Mouse (Mus musculus): Measurements from ENCODE around the gene Synpo2l.
"Not testable (repeated sequence)": the region's sequence is repeated elsewhere in the genome, so short reads cannot be mapped to it uniquely, and the experiment has no call there.

Synpo2l gene

GRCm38 (mm10) chr14:20640644-20641437 is 27.3 kb downstream of the Synpo2l start, which contains the start of gene Usp54:
Gene Usp54 (minus strand): TSS chr14:20641063.
- peak; percentile 99 for DNase-seq (ENCODE audit: low spot score)

GRCm38 (mm10) chr14:20639918-20640619 is 28.1 kb downstream of the Synpo2l start:
- no peak for DNase-seq (ENCODE audit: low spot score)

- DNase-seq (ENCODE audit: low spot score): no peak
Observed at GRCm38 (mm10) chr14:20638702-20639101, 29.5 kb downstream of the Synpo2l start.

- no peak for DNase-seq (ENCODE audit: low spot score)
Observed at GRCm38 (mm10) chr14:20637818-20638574, 30.2 kb downstream of the Synpo2l start.

DNA sequence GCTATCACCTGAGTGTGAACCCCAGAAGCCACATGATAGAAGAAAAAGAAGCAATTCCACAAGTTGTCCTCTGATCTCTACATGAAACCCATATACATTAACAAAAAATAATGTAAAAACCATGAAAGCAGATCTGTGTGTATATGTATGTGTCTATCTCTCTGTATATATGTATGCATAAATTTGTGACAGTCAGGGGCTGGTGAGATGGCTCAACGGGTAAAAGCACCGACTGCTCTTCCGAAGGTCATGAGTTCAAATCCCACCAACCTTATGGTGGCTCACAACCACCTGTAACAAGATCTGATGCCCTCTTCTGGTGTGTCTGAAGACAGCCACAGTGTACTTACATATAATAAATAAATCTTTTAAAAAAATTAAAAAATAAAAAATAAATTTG is 31.2 kb downstream of the Synpo2l start:
- DNase-seq (ENCODE audit: low spot score): not testable (repeated sequence)

GRCm38 (mm10) chr14:20635546-20635945 is 32.6 kb downstream of the Synpo2l start:
- DNase-seq (ENCODE audit: low spot score): no peak

GRCm38 (mm10) chr14:20631253-20631652 is 36.9 kb downstream of the Synpo2l start:
- DNase-seq (ENCODE audit: low spot score): no peak

DNA sequence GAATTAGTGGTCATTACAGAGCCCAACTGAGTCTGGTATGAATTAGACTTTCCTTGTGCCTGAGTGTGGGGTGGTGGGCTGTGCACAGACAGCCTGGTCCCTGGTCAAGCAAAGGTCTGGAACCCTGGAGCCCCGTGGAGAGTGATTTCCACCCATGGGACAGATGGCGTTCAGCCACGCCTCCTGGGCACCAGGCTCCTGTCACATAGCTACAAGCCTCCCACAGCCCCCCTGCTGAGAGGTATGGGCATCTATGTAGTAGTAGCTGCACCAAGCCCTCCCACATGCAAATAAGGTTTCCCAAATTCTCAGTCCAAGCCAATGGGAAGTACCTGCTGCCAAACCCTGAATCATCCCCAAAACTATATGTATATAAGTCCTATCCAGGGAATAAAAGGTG is 41.2 kb downstream of the Synpo2l start:
- no peak for DNase-seq (ENCODE audit: low spot score)

GRCm38 (mm10) chr14:20626447-20626846 is 41.7 kb downstream of the Synpo2l start:
- no peak for DNase-seq (ENCODE audit: low spot score)

GRCm38 (mm10) chr14:20622907-20623306 is 45.2 kb downstream of the Synpo2l start:
- no peak for DNase-seq (ENCODE audit: low spot score)

DNA sequence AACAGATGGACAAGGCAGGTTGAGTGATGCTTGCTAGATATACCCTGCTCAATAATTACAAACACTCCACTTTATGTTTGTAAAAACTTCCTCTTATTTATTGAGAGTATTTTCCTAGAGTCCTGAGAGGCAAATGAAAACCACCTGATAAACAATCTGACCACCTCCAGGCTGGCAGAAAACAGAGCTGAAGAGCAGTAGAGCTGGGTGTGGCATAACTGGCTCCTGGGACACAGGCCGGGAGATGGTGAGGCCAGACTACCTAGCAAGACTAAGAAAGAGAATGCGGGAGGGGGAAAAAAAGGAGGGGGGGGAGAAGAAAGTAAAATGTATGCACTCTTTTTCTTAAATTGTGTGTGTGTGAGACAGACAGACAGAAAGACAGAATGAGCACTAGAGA is 45.7 kb downstream of the Synpo2l start:
- DNase-seq (ENCODE audit: low spot score): no peak

- DNase-seq (ENCODE audit: low spot score): no peak
Observed at GRCm38 (mm10) chr14:20621903-20622302, 46.3 kb downstream of the Synpo2l start.

DNA sequence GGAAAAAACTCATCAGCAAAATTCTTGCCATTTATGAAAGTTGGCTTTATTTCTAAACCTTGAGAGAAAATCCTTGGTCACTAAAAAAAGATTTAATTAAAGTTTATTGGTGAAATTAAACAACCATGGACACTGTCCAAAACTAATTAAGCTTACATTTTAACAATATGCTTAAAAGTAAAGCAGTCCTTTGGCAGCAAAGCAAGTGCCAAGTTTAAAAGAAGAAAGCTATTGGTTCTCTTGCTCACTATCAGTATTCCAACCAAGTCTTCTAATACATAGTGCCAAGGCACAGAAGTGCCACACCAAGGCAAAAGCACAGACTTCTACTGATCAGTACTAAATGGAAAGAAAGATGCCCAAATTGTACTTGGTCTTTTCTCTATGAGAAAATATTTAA is 49.0 kb downstream of the Synpo2l start:
- no peak for DNase-seq (ENCODE audit: low spot score)

GRCm38 (mm10) chr14:20618211-20618610 is 49.9 kb downstream of the Synpo2l start:
- DNase-seq (ENCODE audit: low spot score): no peak

DNA sequence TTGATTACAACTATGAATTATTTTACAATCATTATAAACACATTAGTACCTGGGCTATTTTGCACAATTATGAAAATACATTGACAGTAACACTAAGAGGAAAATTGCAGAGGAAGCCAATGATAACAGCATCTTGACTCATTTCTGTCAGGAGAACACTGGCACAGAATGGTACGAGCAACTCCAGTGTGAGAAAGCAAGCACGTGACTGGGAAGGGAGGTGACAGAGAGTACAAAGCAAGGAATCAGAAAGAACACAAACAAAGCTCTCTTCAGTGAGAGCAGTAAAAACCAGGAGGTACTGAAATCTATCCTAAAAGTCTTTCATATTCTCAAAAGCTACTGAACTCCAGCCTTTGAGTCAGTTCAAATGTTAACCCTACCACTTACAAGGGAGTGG is 51.7 kb downstream of the Synpo2l start:
- no peak for DNase-seq (ENCODE audit: low spot score)

- no peak for DNase-seq (ENCODE audit: low spot score)
Observed at GRCm38 (mm10) chr14:20615075-20615474, 53.1 kb downstream of the Synpo2l start.

- no peak for DNase-seq (ENCODE audit: low spot score)
Observed at GRCm38 (mm10) chr14:20612820-20613219, 55.3 kb downstream of the Synpo2l start.

GRCm38 (mm10) chr14:20610146-20610545 is 58.0 kb downstream of the Synpo2l start:
- no peak for DNase-seq (ENCODE audit: low spot score)

GRCm38 (mm10) chr14:20609519-20609918 is 58.6 kb downstream of the Synpo2l start:
- DNase-seq (ENCODE audit: low spot score): no peak

All from c-Kit-positive CD71-positive TER-119-positive erythroid progenitor cells, embryonic 14.5 days (primary cell).